Mouse (Mus musculus) ES-Bruce4 (cell line): ENCODE data around the gene Nup133.

Source experiments
- CTCF ChIP-seq: IDR thresholded peaks from one replicate; pipeline ENCODE4 v1.8.1; 2011; ENCODE audit warnings: low read depth, low read length
- EP300 ChIP-seq: IDR thresholded peaks from 2 replicates; pipeline ENCODE4 v1.6.1; 2011; ENCODE audit warnings: low read depth, low read length; ENCODE audit not compliant: insufficient read depth

GRCm38 (mm10) chr8:123860386-123860785 is 88.7 kb downstream of the Nup133 start:
- TF ChIP-seq EP300, result no peak
- no peak for TF ChIP-seq CTCF
